Mouse (Mus musculus) forebrain, postnatal 0 days (tissue): ENCODE measurements around the gene Mapk10. TPM values are rescaled to one million over a fixed set of nuclear protein-coding genes. Genes with fewer than 3 reads are reported as not detected.

Experiments used
- ATAC-seq: fragments of 200-750 bp; cut with Nextera tagmentation; 2 replicates; pipeline ENCODE4 v1.8.0; 2017; ENCODE audit warnings: mild to moderate bottlenecking, moderate library complexity
- DNase-seq: peaks from one replicate; pipeline ENCODE4 v3.0.0-alpha.2; 2015
- H3K27ac ChIP-seq: fragments of 300-500 bp; sonication (generic); 2 replicates; pipeline ENCODE4 v1.5.1; 2014; ENCODE audit warnings: low read depth, mild to moderate bottlenecking, antibody characterized with exemption, low read length, moderate library complexity, mixed read lengths
- H3K27me3 ChIP-seq: fragments of 300-500 bp; sonication (generic); 2 replicates; pipeline ENCODE4 v1.6.1; 2014; ENCODE audit warnings: mild to moderate bottlenecking, low read length, mixed read lengths; ENCODE audit not compliant: insufficient read depth
- H3K36me3 ChIP-seq: fragments of 300-500 bp; sonication (generic); 2 replicates; pipeline ENCODE4 v1.6.1; 2014; ENCODE audit warnings: mild to moderate bottlenecking, moderate library complexity; ENCODE audit not compliant: insufficient read depth
- H3K4me1 ChIP-seq: fragments of 300-500 bp; sonication (generic); 2 replicates; pipeline ENCODE4 v1.6.1; 2014; ENCODE audit warnings: antibody characterized with exemption; ENCODE audit not compliant: insufficient read depth
- H3K4me2 ChIP-seq: fragments of 300-500 bp; sonication (generic); 2 replicates; pipeline ENCODE4 v1.6.1; 2014; ENCODE audit warnings: low read depth, mild to moderate bottlenecking, moderate library complexity
- H3K4me3 ChIP-seq: fragments of 300-500 bp; sonication (generic); 2 replicates; pipeline ENCODE4 v1.5.1; 2014; ENCODE audit warnings: low read depth, low read length, mixed read lengths
- H3K9ac ChIP-seq: fragments of 300-500 bp; sonication (generic); 2 replicates; pipeline ENCODE4 v1.6.1; 2014; ENCODE audit warnings: mild to moderate bottlenecking
- H3K9me3 ChIP-seq: fragments of 300-500 bp; sonication (generic); 2 replicates; pipeline ENCODE4 v1.6.1; 2016; ENCODE audit warnings: low read length
- CTCF ChIP-seq: sonication (generic); IDR thresholded peaks from 2 replicates; pipeline ENCODE4 v1.5.1; 2016; ENCODE audit warnings: antibody characterized with exemption, control low read depth, low read depth
- polyA plus RNA-seq: library from polyadenylated mRNA; unstranded; fragments of >200 nt; fragmentation: Nextera tagmentation; extraction: Ambion mirVana; gene quantifications from 2 replicates; pipeline ENCODE4 v1.2.1, GENCODE M21; 2015
- total RNA-seq: library from RNA; depleted of rRNA; stranded (reverse); fragments of >200 nt; gene quantifications from 2 replicates; pipeline ENCODE4 v1.2.3, GENCODE M21; 2014; rRNA removed

Gene Mapk10
- total and polyA plus RNA-seq, 2 experiments from 2014 or later, result 41.5 to 89.2 TPM

DNA sequence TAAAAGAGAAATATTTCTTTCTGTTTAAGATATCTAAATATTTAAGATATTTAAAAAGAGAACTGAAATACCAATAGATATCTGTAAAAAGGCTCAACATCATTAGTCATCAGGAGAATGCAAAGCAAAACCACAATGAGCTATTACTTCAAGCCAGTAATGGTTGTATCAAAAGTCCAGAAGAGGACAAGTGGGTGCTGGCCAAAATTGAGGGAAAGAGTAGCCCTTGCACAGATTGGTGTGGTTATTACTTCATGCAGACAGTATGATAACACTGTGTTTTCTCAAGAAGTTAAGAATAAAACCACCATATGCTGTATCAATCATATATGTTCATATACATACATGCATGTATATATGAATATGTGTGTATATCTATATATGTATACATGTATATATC lies 353.1 kb downstream of the Mapk10 start:
- Histone ChIP-seq H3K9ac (no peak overlapping the region), H3K4me1 (no peaks in the 10 kb centered on the region), H3K27ac (no peak overlapping the region), H3K4me3 (no peak overlapping the region), H3K27me3 (no peaks in the 10 kb centered on the region), H3K4me2 (no peak overlapping the region), H3K36me3 (no peaks in the 10 kb centered on the region), H3K9me3 (no peaks in the 10 kb centered on the region)
- TF ChIP-seq CTCF, result no peak
- no peak for ATAC-seq
- no peak for DNase-seq

Other genes starting within 250 kb of the Mapk10 start
- 7.8 and 16.2 TPM in 2 replicates for gene Ptpn13, start 213.9 kb upstream of the Mapk10 start, total RNA-seq
- gene Ptpn13, start 213.9 kb upstream of the Mapk10 start, polyA plus RNA-seq, result 1.1 and 1.8 TPM in 2 replicates